Mouse (Mus musculus) activated CD4-positive, CD25-positive, alpha-beta regulatory T cell, adult 4 months (primary cell): Measurements from ENCODE around the gene Aak1. TPM values are rescaled to one million over a fixed set of nuclear protein-coding genes. Genes with fewer than 3 reads are reported as not detected.

Experiments
- ATAC-seq: one replicate; pipeline ENCODE4 v1.8.0; 2017
- polyA plus RNA-seq, 2 experiments: library from polyadenylated mRNA; unstranded; fragments of 100-300 nt; shearing (Covaris generic); gene quantifications; one replicate each; pipeline ENCODE4 v1.2.1; 2017

The Aak1 gene
- 10 to 100 TPM; 20.8 to 23.4 TPM for polyA plus RNA-seq

DNA sequence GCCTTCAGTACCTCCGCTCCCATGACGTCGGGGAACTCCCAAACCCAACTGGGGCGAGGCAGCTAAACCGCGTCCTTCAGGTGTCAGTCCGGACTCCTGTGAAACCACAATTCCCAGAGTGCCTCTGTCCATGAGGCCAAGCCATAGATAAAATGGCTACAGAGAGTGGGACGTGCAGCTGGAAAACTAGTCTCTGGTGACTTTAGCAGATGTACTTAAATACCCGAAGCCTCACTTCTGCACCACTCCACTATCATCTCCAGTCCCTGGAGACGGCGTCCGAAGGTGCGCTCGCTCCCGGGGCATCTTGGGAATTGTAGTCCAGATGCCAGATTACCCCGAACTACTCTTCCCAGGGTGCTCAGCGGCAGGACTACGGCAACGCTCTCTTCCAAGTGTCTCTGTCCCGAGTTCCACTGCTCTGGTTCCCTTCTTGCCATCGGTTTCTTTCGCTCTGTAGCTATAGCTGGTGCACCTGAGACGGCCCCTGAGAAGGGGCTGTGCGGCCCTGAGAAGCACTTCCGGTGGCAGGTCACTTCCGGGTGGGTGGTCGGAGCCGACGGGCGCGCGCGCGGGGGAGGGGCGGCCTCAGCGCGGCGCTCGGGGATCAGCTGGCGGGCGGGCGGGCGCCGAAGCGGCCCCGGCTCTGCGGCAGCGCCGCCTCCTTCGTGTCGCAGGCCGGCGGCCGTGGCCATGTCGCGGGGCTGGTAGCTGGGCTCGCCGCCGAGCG lies at the start of gene Aak1:
TSS of gene Aak1 (plus strand) at position 603 of the 730 bp plus-strand sequence.
- ATAC-seq, result peak; percentile 63

DNA sequence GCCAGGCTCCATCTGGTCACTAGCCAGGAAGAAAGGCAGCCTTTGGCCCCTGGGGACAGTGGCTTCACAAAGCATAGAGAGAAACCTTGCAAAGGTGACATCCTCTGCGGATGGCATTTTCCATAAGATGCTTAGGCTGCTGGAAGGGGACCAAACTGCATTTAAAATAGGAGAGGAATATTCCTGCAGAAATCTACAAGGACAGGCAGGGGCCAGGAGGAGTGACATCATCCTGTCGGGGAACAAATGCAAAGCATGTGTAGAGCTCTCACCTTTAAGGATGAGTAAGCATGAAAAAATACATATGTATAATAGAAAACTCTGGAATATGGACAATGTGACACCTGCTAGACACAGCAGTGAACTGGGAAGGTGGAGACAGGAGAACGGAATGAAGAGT lies 48.9 kb upstream of the Aak1 start:
- no peak for ATAC-seq

DNA sequence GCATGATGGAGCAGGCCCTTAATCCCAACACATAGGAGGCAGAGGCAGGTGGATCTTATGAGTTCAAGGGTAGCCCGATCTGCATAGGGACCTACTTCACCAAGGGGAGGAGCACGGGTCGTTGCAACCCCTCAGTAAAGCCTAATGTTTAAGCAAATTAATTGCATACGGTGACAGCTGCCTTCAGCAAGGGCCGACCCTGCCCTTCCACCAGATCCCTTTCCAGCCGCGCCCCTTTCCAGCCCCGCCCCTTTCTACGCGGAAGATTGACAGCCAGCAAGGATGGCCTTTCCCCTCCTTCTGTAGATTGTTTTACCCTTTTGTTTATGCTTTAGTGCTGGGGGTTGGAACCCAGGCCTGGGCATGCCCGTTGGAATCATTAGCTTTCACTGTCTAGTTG lies 47.9 kb upstream of the Aak1 start:
- no peak for ATAC-seq

GRCm38 (mm10) chr6:86804646-86805045 lies 44.7 kb upstream of the Aak1 start:
- ATAC-seq, result no peak

DNA sequence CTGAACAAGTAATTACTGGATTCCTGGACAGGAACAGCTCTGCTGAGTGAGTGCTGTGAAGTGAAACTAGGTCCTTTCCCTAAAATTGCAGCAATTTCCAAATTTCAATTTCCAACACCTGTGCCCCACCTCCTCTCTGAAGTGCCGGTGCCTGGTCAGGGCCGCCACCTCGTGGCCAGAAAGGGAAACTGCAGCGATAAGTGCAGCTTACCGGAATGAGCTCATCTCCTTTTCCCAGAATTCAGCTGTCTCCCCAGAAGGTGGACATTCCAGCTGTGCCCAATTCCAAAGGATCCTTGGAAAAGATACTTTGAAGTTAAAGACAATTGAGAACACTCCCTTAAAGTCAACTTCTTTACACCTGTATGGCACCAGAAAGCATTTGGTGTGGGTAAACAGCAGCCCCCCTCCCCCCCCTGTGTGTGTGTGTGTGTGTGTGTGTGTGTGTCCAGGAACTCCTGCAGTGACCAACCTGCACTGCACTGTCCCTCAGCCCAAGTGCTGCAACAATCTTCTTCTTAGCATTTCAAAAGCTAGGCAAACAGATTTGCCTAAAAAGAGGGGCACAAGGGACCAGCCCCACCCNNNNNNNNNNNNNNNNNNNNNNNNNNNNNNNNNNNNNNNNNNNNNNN lies 42.7 kb upstream of the Aak1 start:
- ATAC-seq, result no peak

GRCm38 (mm10) chr6:86812919-86813318 lies 36.4 kb upstream of the Aak1 start:
- ATAC-seq, result no peak

GRCm38 (mm10) chr6:86813341-86813740 lies 36.0 kb upstream of the Aak1 start:
- ATAC-seq, result no peak

DNA sequence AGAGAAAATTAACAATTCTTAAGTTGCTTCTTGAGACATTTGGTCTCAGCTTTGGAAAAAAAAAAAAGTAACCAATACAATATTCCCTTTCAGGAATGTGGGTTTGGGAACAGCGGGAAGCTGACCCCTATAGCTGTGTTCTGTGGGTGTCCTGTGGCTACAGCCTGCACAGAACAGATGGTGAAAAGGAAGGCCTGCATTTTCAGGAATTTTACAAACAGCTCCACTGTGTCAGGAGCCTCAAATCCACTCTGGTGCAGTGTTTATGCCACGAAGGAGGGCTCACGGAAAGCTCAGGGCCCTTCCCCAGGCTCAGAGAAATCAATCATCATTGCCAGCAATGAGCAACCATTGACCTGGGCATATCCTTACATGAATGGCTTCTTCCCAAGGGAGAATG lies 34.4 kb upstream of the Aak1 start:
- no peak for ATAC-seq

GRCm38 (mm10) chr6:86815436-86815835 lies 33.9 kb upstream of the Aak1 start:
- no peak for ATAC-seq

DNA sequence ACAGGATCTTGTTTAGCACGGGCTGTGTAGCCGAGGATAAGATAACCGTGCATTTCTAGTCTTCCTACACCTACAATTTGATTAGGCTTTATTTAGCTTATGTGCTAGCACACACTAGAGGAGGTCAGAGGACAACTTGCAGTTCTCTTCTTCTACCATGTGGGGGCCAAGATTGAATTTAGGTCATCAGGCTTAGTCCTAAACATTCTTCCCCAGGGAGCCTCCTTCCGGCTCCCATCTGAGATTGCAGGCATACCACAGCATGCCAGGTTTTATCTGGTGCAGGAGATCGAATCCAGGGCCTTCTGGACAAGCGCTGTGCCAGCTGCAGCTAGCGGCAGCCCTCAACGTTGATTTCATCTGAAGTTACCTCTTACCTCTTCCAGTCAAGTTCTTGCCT lies 32.7 kb upstream of the Aak1 start:
- peak; percentile 36 for ATAC-seq

GRCm38 (mm10) chr6:86818914-86819313 lies 30.4 kb upstream of the Aak1 start:
- no peak for ATAC-seq

DNA sequence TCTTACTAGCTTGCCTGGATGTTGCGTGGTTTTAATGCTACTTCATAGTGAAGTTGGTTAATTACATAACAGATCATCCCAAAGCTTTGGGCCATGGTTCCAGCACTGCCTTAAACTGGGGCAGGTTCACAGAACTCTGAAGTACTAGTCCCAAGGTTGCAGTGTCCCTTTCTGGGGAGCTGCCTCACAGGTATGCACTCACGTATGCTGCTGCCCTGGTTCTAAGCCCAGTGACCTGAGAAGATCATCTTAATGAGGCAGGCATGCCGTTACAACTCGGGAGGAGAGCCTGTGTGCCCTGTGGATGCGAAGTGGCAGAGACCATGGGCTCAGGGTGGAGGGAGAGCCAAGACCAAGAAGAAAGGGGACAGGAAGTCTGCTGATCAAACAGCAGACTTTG lies 29.4 kb upstream of the Aak1 start:
- no peak for ATAC-seq

DNA sequence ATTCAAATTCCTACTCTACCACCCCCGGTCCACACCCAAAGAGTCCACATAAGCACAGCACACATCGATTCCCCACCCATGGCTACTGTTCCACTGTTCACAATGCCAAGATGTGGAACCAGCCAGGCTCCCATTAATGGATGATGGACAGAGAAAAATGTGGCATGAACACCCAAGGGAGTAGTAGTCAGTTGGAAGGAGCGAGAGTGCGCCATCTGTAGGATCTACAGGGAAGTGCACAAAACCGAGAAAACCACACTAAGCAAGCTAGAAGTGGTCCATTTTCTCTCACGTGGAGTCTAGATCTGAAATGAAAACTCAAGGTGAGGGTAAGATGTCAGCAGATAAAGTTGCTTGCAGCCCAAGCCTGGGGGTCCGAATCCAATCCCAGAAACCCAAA lies 28.6 kb upstream of the Aak1 start:
- ATAC-seq, result no peak

DNA sequence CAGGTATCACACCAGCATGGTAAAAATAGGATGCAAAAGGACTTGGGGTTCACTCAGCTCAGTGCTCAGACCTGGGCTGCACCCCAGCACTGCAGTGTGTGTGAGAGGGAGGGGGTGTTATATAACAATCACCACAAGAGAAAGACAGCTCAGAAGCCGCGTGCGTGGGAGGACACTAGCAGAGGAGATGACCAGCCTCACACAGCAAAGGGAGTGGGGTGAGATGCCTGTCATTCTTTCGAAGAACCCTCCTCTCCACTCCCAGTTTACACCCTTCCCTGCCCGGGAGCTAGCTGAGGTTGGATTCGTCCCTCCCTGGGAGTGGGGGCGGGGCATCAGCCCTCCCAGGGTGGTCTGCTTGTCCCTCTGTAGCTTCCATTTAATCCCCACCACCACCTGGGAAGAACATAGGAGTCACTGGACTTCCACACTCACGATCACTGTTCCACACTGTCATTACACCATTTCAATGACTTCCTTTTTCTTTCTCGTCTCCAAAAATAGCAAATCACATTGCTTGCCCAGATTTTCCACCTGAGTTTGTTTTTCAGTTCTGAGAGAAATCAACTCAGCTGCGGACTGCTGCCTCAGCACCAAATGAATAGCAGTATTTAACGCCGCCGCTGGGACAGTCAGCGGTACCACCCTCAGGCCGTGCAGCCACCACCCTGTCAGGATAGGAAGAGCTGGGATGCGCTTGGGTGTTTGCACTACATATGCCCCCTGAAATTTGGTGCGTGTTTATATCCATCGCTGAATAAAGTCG lies 26.8 kb upstream of the Aak1 start:
- peak; percentile 61 for ATAC-seq

DNA sequence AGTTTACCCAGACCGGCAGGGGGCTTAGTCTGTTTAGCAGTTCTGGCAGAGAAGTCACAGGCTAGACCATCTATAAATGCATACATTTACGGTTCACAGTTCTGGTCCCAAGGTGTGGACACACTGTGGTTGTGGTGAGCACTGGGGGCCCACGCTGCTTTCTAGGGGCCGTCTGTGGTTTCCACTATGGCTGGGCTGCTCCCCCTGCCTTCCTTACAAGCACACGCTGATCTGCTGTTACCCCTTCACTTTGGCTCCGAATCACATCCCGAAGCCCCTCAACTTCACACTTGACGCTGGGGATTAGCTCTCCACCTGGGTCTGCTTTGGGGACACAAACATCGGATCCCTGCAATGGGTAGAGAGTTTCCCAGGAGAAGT lies 26.3 kb upstream of the Aak1 start:
- no peak for ATAC-seq

DNA sequence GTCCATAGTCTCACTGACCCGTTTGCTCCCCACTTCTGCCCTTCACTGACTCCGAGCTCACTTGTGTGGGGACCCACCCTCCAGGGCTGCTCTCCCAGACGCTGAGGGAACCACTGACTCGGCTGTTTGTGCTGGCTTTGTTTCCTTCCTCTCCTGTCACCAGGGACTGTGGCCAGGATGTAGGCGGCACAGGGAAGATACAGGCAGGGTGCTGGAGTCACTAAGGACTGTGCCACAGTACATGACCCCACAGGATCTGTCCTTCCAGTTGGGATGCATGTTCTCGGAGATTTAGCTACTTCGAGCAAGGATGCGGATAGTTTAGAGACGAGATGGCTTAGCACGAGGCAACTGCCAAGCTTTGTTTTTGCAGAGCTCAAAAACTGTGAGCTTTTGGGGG lies 25.5 kb upstream of the Aak1 start:
- no peak for ATAC-seq

- ATAC-seq, result no peak
These were observed 24.9 kb upstream of the Aak1 start for GRCm38 (mm10) chr6:86824401-86824800.

DNA sequence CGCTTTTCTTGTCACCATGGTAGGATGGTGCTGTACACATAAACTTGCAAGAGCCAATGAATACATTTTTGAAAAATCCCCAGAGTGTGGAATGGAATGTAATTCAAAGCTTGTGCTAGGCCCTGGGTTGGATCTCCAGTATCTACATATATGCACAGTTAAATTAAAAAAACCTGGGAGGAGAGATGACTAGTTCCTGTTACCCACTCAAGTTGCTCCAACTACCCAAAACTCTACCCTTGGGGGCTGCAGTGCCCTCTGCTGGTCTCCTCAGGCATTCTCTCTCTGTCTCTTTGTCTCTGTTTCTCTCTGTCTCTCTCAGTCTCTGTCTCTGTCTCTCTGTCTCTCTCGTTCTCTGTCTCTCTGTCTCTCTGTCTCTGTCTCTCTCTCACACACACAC lies 21.9 kb upstream of the Aak1 start:
- ATAC-seq, result no peak

- no peak for ATAC-seq
These were observed 19.5 kb upstream of the Aak1 start for GRCm38 (mm10) chr6:86829768-86830167.

DNA sequence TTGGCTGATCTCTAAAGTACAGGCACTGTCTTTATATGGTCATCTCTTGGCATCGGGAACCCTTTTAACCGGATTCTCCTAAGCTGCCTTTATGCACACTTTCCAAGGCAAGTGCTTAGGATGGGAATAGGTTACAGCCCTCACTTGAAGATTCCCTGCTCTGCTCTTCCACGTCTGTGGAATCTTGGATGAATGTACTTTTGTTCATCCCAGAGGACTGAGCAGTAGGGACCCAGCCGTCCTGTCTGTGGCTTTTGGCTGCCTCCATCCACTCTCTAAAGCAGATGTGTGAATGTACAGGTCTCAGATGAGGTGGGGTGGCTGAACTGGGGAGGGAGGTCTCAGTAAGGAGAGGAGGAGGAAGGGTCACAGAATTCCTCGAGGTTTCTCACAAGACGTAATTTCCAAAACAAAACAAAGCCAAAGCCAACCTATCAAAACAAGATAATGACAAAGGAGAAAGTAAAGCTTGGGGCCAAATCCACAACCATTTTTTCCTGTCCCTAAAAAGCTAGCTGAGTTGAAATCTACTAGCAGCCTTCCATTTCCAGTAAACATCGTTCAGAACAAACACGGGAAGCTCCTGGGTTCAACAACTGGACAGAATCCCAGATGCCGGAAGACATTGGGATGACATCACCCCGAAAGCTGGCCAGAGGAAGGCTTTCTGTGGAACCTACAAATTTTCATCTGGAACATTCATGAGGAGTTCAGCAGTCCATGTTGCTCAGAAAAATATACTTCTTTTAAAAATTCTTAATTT lies 18.4 kb upstream of the Aak1 start:
- ATAC-seq, result no peak

DNA sequence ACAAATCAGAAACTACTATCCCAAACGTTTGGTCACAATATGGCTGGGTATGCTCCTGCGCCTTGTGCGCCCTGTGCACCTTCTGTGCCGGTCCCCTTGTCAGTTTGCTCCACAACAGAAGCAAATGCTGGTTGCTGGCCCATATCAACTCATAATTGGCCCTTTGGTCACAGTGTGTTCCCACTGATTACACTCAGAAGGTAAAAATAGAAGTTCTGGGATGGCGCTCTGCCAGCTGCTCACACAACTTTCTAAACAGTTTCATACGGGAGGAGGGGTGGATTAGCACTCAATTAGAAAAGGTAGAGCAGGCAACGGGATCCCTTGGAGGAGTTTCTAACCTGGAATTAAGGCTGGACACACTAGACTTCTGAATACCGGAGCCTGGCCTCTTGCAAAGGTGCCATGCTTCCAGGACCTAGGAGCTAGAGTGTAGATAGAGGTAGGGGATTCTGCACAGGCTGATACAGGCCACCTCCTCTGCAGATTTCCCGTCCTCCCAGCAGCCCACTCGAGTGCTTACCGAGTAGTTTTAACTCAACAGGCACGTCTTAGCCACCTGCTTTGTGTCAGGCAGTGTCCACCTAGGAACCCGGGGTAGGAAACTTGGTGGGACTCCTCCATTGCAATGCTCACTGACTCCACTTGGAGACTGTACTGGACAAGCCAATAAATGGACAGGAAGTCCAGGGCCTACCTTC lies 16.4 kb upstream of the Aak1 start:
- ATAC-seq, result no peak

DNA sequence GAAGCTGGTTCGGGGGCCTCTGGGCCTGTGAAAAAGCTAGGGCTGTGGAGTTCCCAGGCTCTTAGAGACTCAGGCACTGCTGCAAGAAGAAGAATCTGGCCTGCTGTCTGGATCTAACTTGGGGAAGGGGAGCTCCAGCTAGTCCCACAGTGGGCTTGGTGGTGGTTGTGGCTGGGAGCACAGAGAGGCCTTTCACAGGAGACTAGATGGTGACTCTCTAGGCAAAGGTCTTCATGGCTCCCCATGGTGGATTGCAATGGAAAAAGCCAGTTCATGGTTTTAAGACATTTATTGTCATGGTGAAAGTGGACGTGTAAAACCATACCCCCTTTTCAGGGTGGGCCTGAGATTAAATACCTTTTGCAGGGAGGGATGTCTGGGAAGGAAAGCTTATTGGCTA lies 10.2 kb upstream of the Aak1 start:
- ATAC-seq, result peak; percentile 59
